Mouse (Mus musculus) ES-E14 (cell line): ENCODE results near the gene Ptprr.

Experiments used
- CHD2 ChIP-seq: IDR thresholded peaks from 2 replicates; pipeline ENCODE4 v1.6.1; 2014; ENCODE audit warnings: mild to moderate bottlenecking, low read depth, low read length, inconsistent platforms
- ZC3H11A ChIP-seq: IDR thresholded peaks from 2 replicates; pipeline ENCODE4 v1.6.1; 2012; ENCODE audit warnings: low read depth, mild to moderate bottlenecking, inconsistent platforms, low read length, borderline replicate concordance

GRCm38 (mm10) chr10:116131223-116131622 is 113.2 kb downstream of the Ptprr start:
- TF ChIP-seq CHD2 (no peak), ZC3H11A (no peak)
